ENCODE assay signal across 8 mouse cellular contexts in the genomic region with DNA sequence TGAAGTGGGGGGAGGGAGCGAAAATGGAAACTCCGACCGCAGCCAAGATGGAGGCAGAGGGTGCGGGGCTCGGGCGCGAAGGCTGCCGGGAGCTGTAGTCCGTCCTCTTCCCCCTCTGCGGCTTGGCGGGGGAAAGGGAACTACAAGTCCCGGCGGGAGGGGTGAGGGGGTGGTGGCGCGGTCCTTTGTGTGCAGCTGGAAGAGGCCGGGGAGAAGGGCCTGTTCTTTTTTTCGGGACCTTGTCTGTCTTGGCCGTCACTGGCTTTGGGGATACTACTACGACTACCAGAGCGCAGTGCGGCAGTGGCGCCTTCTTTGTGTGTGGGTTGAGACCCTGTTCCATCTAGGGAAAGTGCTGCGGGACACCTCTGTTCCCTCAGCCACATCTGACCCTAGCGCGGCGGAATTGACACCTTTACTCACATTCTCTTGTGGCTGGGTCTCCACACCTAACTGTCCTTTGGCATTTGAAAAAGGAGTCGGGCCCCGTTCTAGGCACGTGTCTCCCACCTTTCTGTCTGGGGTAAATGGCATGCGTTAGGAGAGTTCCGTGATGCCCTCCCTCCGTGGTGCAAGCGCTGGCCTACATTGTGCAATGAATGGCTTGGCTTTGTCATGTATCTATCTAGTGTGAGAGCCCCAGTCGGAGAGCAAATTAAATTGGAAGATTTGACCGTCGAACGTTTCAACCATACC. TPM values are rescaled to one million over a fixed set of nuclear protein-coding genes. Genes with fewer than 3 reads are reported as not detected.
DNase-seq lines count a peak whose midpoint lies in the region; ATAC-seq lines count a peak whose summit lies in the region.

No protein-coding gene starts in this region.

- peak overlapping the region; percentile 93 for H3K27ac ChIP-seq in intestine, embryonic 15.5 days

- peak overlapping the region; percentile 83 for H3K9ac ChIP-seq in intestine, embryonic 15.5 days

- no peaks in the 10 kb centered on the region for H3K27me3 ChIP-seq in intestine, embryonic 15.5 days (replicated peaks)

- intact Hi-C loops in left cerebral cortex, postnatal 25 days (cut with DNase I), result no loop called here

- no peaks in the 10 kb centered on the region for H3K9me3 ChIP-seq in intestine, embryonic 15.5 days

- ATAC-seq in intestine, embryonic 15.5 days, result peak; percentile 96

- WGBS in intestine, embryonic 15.5 days, result under 1% methylated on average over 36 of the region's 37 CpGs

- 0 out of 2 replicates have a peak, but pooled peaks cover 7% of the 10 kb centered on the region for H3K4me1 ChIP-seq in intestine, embryonic 15.5 days (replicated peaks)

- DNase-seq in adrenal gland, postnatal 10 days, result peak; percentile 93
- DNase-seq in embryo, embryonic 9.5 days (ENCODE audit: extremely low spot score), result peak; percentile 94
- peak; percentile 80 to 91 for DNase-seq in gastrocnemius, postnatal 4 days (ENCODE audit: low spot score in 2 of 2)
- peak; percentile 89 to 92 for DNase-seq in left cerebral cortex, postnatal 25 days (ENCODE audit: low spot score in 2 of 2)
- DNase-seq in mesoderm, embryonic 11.5 days (ENCODE audit: low read depth, low spot score), result peak; percentile 95
- peak; percentile 84 to 86 for DNase-seq in right cerebral cortex, postnatal 36 days (ENCODE audit: low spot score in 2 of 2)
- peak; percentile 93 for DNase-seq in yolk sac, embryonic 10.5 days (ENCODE audit: low spot score)

- peak overlapping the region; percentile 69 for H3K4me3 ChIP-seq in intestine, embryonic 15.5 days (replicated peaks)

- no peaks in the 10 kb centered on the region for H3K36me3 ChIP-seq in intestine, embryonic 15.5 days

- peak overlapping the region; percentile 64 for H3K4me2 ChIP-seq in intestine, embryonic 15.5 days (replicated peaks)

RNA-seq across cellular contexts. Expression of gene Csde1, which starts 0.9 kb away (rescaled TPM):
- total RNA-seq in adrenal gland, postnatal 10 days (2021), result 100 to 1,000 TPM; 307 to 342 TPM
- 100 to 1,000 TPM; 357 to 376 TPM for total RNA-seq in gastrocnemius, postnatal 4 days (2021)
- polyA plus RNA-seq in intestine, embryonic 15.5 days (2015; fragmentation: Nextera tagmentation; extraction: Ambion mirVana), result 268 and 301 TPM in 2 replicates
- 100 to 1,000 TPM; 235 to 238 TPM for total RNA-seq in left cerebral cortex, postnatal 25 days (2021)

RNA-seq across cellular contexts. Expression of gene Sike1, which starts 25.6 kb away (rescaled TPM):
- total RNA-seq in adrenal gland, postnatal 10 days (2021), result 10 to 100 TPM; 66.9 to 90.1 TPM
- 100 to 1,000 TPM in 1 of 2 experiments, 10 to 100 TPM in 1; 88.4 to 102 TPM for total RNA-seq in gastrocnemius, postnatal 4 days (2021)
- polyA plus RNA-seq in intestine, embryonic 15.5 days (2015; fragmentation: Nextera tagmentation; extraction: Ambion mirVana), result 46.6 and 51.9 TPM in 2 replicates
- 10 to 100 TPM; 73.7 to 74.8 TPM for total RNA-seq in left cerebral cortex, postnatal 25 days (2021)

RNA-seq across cellular contexts. Expression of gene Nras, which starts 37.0 kb away (rescaled TPM):
- 10 to 100 TPM; 83.3 to 99.7 TPM for total RNA-seq in adrenal gland, postnatal 10 days (2021)
- 100 to 1,000 TPM; 190 to 191 TPM for total RNA-seq in gastrocnemius, postnatal 4 days (2021)
- 83.8 and 85.4 TPM in 2 replicates for polyA plus RNA-seq in intestine, embryonic 15.5 days (2015; fragmentation: Nextera tagmentation; extraction: Ambion mirVana)
- 10 to 100 TPM; 83.6 to 83.8 TPM for total RNA-seq in left cerebral cortex, postnatal 25 days (2021)

RNA-seq across cellular contexts. Expression of gene Ampd1, which starts 52.7 kb away (rescaled TPM):
- total RNA-seq in adrenal gland, postnatal 10 days (2021), result 10 to 100 TPM in 1 of 2 experiments, 1 to 10 TPM in 1; 8.3 to 19.9 TPM
- 100 to 1,000 TPM; 366 to 390 TPM for total RNA-seq in gastrocnemius, postnatal 4 days (2021)
- polyA plus RNA-seq in intestine, embryonic 15.5 days (2015; fragmentation: Nextera tagmentation; extraction: Ambion mirVana), result 0.15 and 0.34 TPM in 2 replicates
- not detected for total RNA-seq in left cerebral cortex, postnatal 25 days (2021)

RNA-seq across cellular contexts. Expression of gene Nr1h5, which starts 57.2 kb away (rescaled TPM):
- total RNA-seq in adrenal gland, postnatal 10 days (2021), result under 1 TPM; 0.36 to 0.45 TPM
- total RNA-seq in gastrocnemius, postnatal 4 days (2021), result not detected
- 0.06 and 0.15 TPM in 2 replicates for polyA plus RNA-seq in intestine, embryonic 15.5 days (2015; fragmentation: Nextera tagmentation; extraction: Ambion mirVana)
- not detected for total RNA-seq in left cerebral cortex, postnatal 25 days (2021)

Comparison
In these comparisons a context has a peak if more than half of its experiments do, and no peak if none do; other contexts are left out.
1. Peak in every context shown above with its lines: DNase-seq, ATAC-seq, H3K4me3 ChIP-seq and H3K27ac ChIP-seq.